Comparison of ENCODE assay signal across 8 mouse cellular contexts in genomic region chr9:77655181-77655934, GRCm38 (mm10). TPM values are rescaled to one million over a fixed set of nuclear protein-coding genes. Genes with fewer than 3 reads are reported as not detected.
A peak's percentile ranks its signal among the peaks of the same experiment; 100 is the strongest.
DNase-seq lines count a peak whose midpoint lies in the region; ATAC-seq and TF ChIP-seq lines count a peak whose summit lies in the region.

No protein-coding gene starts in this region.

- peak overlapping the region; percentile 99 for H3K4me2 ChIP-seq in neural tube, embryonic 14.5 days (ENCODE audit: low read depth, low read length)

- H3K27me3 ChIP-seq in neural tube, embryonic 14.5 days (ENCODE audit: control insufficient read depth, insufficient read depth, low read length): peaks cover 2% of the 10 kb centered on the region; the same call in 1 of the 2 replicates

- H3K27ac ChIP-seq in bone marrow, adult 2 months (ENCODE audit: control insufficient read depth, insufficient read depth, low read depth, low read length, poor library complexity): peak overlapping the region; percentile 42; the same call in 1 of the 2 replicates
- H3K27ac ChIP-seq in neural tube, embryonic 14.5 days (ENCODE audit: low read depth, low read length): no peak overlapping the region

- peak overlapping the region; percentile 60 for H3K9ac ChIP-seq in neural tube, embryonic 14.5 days (replicated peaks; ENCODE audit: low read depth, low read length)

- no peaks in the 10 kb centered on the region for H3K9me3 ChIP-seq in neural tube, embryonic 14.5 days (ENCODE audit: control insufficient read depth, low read length)

- peak; percentile 12; the same call in 1 of the 2 replicates for TF ChIP-seq CTCF in bone marrow, adult 2 months (IDR thresholded peaks at IDR 0.05; ENCODE audit: control insufficient read depth, insufficient read depth, low read length)
- no peak for TF ChIP-seq CTCF in lung, adult 2 months (IDR thresholded peaks at IDR 0.05; ENCODE audit: insufficient read depth, low read length)

- 0 out of 2 replicates have a peak, but pooled peaks have one; percentile 15 for ATAC-seq in erythroblast, adult 5-6 weeks (replicated peaks; ENCODE audit: low FRiP score, poor library complexity, severe bottlenecking)
- peak; percentile 42 to 46; a peak in 2 of 4 replicates for ATAC-seq in hematopoietic stem cell, adult 5-6 weeks (replicated peaks in 1 of 2; ENCODE audit: insufficient read depth in 1 of 2, low FRiP score in 2 of 2, low TSS enrichment in 1 of 2, low read depth in 1 of 2, poor library complexity in 2 of 2, severe bottlenecking in 2 of 2)
- ATAC-seq in neural tube, embryonic 14.5 days (ENCODE audit: low read depth): peak; percentile 95

- under 1% methylated on average over 85 of the region's 85 CpGs for WGBS in bone marrow, adult 2 months
- WGBS in lung, adult 2 months: 2% methylated on average over 85 of the region's 85 CpGs
- under 1% methylated on average over 85 of the region's 85 CpGs for WGBS in neural tube, embryonic 14.5 days

- H3K4me3 ChIP-seq in bone marrow, adult 2 months (replicated peaks; ENCODE audit: control insufficient read depth, low read depth, low read length): peak overlapping the region; percentile 63
- peak overlapping the region; percentile 62 for H3K4me3 ChIP-seq in lung, adult 2 months (replicated peaks; ENCODE audit: extremely low read depth, low read depth, low read length)
- peak overlapping the region; percentile 61 for H3K4me3 ChIP-seq in neural tube, embryonic 14.5 days (ENCODE audit: low read depth, low read length)

- no peak for TF ChIP-seq POLR2A in bone marrow, adult 2 months (IDR thresholded peaks at IDR 0.05; ENCODE audit: borderline replicate concordance, control insufficient read depth, low read depth, low read length)
- no peak for TF ChIP-seq POLR2A in lung, adult 2 months (IDR thresholded peaks at IDR 0.05; ENCODE audit: borderline replicate concordance, extremely low read depth, low read depth, low read length)

- H3K36me3 ChIP-seq in neural tube, embryonic 14.5 days (ENCODE audit: control insufficient read depth, insufficient read depth, low read length): no peaks in the 10 kb centered on the region

- H3K4me1 ChIP-seq in bone marrow, adult 2 months (ENCODE audit: control insufficient read depth, insufficient read depth, low read length): no peaks in the 10 kb centered on the region; the same call in 1 of the 2 replicates
- H3K4me1 ChIP-seq in lung, adult 2 months (ENCODE audit: control insufficient read depth, insufficient read depth, low read length): peaks cover 5% of the 10 kb centered on the region; the same call in 1 of the 2 replicates
- no peaks in the 10 kb centered on the region for H3K4me1 ChIP-seq in neural tube, embryonic 14.5 days (ENCODE audit: control insufficient read depth, insufficient read depth, low read length)

- DNase-seq in CD4-positive, CD25-positive, alpha-beta regulatory T cell, adult 2 months (ENCODE audit: low read depth, low spot score): peak; percentile 48
- DNase-seq in layer of hippocampus, adult 8-10 months (ENCODE audit: low spot score in 2 of 2): peak; percentile 10 to 13
- peak; percentile 50 for DNase-seq in lung, adult 2 months
- DNase-seq in testis, postnatal 14 days (ENCODE audit: low spot score): peak; percentile 37

RNA-seq across cellular contexts. Expression of gene Klhl31, which starts 19.1 kb away (rescaled TPM):
- 0.40 and 0.70 TPM in 2 replicates for polyA plus RNA-seq in bone marrow, adult 2 months (2011; ENCODE audit: insufficient read depth, insufficient read length, low replicate concordance, missing spikeins)
- not detected in 2 replicates for total RNA-seq in erythroblast, adult 5-6 weeks (2015; ENCODE audit: low replicate concordance)
- not detected in 2 replicates for total RNA-seq in erythroblast, adult 5-6 weeks (2017; ENCODE audit: low replicate concordance)
- total RNA-seq in hematopoietic stem cell, adult 5-6 weeks (2017): not detected in 2 replicates
- under 1 TPM in 2 of 4 experiments, not detected in 2; 0.04 to 0.07 TPM for total RNA-seq in layer of hippocampus, adult 8-10 months (2022)
- 0.32 and 2.5 TPM in 2 replicates for polyA plus RNA-seq in lung, adult 2 months (2012; rRNA removed)
- 0.12 and 0.13 TPM in 2 replicates for polyA plus RNA-seq in neural tube, embryonic 14.5 days (2014; fragmentation: Nextera tagmentation; extraction: Ambion mirVana)

Comparison
In these comparisons a context has a peak if more than half of its experiments do, and no peak if none do; other contexts are left out.
1. ATAC-seq: peak in every context shown above with its lines; median percentile 95 in neural tube, embryonic 14.5 days; 44 in hematopoietic stem cell, adult 5-6 weeks; 15 in erythroblast, adult 5-6 weeks.